Mouse (Mus musculus) frontal cortex, postnatal 10 days (tissue): ENCODE measurements around the gene Cyp27b1.
"Not testable (repeated sequence)": the region's sequence is repeated elsewhere in the genome, so short reads cannot be mapped to it uniquely, and the experiment has no call there.

ENCODE experiments used
- DNase-seq, 2 experiments: peaks; one replicate each; pipeline ENCODE4 v3.0.0; 2022; ENCODE audit warnings: low spot score in 2 of 2, mixed read lengths in 1 of 2

The Cyp27b1 gene

DNA sequence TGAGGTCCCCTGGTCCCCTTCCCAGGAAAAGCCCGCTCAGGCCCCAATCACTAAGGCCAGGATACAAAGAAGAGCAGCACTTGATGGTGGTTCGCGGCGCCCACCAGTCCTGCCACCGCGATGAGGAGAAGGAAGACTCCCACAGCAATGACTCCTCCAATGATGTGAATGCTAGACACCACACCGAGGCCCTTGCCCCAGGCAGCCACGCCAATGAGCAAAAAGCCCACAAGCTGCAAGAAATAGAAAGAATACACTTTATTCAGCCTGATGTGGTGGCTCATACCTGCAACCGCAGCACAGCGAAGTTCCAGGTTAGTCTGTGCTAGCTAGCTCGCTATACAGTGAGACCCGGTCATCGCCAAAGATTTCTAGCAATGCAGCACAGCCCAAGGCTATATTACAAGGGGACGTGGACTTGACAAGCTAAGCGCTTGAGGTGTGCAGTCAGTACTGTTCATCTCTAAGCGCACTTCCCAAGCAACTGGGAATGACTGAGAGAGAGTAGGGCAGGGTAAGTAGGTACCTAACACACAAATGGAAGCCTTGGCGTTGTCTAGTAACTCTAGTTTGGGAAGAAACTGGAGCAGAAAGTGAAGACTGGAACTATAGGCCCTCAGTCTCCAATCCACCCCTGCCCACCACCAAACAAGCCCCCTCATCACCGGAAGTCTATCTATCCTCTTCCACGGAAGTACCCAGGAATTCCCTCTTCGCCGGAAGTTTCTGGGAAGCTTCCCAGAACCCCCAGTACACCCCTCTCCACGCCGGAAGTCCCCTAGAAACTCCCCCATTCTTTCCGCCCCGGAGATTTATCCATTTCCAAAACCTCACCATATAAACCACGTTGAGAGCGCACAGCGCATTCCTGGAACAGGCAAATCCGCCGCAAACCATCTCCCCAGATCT, 21.5 kb downstream of the Cyp27b1 start:
- no peak for DNase-seq

DNA sequence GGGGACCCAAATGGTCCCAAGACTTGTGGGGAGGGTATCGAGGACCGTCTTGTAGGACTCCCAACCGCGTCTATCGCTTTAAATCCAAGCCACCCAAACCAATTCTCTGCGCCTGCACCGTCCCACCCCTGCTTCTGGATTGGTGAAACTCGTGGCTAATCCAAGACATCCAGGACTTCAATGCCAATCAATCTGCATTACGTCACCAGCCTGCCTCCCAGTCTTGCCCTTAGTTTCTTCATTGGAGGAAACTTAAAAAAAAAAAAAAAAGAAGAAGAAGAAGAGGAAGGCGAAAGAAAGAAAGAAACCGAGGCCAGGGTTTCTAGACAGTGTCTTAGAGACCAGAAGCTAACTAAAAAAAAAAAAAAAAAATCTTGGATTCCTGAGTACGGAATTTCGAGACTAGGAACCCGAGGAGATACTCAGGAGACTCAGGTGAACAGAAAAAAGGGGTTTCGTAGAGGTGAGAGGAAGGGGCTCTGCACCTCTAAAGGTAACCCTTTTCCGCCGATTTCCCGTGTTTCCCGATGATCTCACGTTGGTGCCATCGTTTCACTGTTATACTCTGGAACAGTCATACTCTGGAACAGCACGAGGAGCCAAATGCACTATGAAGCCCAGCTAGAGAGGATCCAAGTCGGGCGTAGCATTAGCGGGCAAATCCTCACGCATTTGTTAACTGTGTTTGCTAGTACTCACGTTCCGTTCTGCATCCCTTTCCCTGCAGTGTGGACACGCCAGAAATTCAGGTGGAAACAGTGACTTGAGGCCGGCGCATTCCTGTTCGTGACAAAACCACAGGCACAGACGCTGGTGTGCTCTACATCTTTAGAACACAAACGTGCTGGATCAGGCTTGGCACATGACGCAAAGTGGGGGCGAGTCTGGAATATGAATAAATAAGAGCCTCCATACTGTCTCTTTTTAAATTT, 22.4 kb downstream of the Cyp27b1 start, which contains the start of gene Tspan31:
Gene Tspan31, minus strand, starts transcription at position 75 of the 932 bp plus-strand sequence.
- peak; percentile 90 to 92 for DNase-seq

DNA sequence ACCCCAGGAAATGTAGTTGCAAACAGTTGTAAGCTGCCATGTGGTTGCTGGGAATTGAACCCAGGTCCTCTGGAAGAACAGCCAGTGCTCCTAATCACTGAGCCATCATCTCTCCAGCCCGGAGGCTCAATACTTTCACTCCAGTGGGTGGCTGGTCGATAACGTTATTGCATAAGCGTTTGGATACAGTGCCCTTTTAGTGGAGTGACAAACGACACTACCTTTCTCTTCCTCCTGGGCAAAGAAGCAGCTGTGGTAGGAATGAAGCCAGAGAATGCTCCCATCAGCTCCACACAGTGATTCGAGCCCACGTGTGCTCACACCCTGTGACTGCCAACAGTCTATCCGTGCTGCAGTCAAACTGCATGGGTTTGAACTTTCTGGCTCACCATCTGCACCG, 23.2 kb downstream of the Cyp27b1 start:
- DNase-seq: no peak

DNA sequence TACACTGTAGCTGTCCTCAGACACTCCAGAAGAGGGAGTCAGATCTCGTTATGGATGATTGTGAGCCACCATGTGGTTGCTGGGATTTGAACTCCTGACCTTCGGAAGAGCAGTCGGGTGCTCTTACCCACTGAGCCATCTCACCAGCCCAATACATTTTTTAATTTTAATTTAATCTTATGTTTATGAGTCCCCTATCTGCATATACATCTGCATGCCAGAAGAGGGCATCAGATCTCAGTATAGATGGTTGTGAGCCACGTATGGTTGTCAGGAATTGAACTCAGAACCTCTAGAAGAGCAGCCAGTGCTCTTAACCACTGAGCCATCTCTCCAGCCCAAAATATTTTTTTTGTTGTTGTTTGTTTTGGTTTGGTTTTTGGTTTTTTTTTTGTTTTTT, 24.2 kb downstream of the Cyp27b1 start:
- DNase-seq: not testable (repeated sequence)

DNA sequence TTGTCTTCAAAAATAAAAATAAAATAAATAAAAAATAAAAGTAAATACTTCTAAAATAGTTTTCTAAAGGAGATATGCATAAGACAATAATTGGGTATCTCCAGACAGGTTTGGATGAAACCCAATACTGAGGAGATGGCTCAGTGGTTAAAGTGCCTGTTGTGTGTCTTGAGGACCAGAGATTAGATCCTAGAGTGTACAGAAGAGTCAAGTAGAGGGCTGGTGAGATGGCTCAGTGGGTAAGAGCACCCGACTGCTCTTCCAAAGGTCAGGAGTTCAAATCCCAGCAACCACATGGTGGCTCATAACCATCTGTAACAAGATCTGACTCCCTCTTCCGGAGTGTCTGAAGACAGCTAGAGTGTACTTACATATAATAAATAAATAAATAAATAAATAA, 24.9 kb downstream of the Cyp27b1 start:
- not testable (repeated sequence) for DNase-seq

DNA sequence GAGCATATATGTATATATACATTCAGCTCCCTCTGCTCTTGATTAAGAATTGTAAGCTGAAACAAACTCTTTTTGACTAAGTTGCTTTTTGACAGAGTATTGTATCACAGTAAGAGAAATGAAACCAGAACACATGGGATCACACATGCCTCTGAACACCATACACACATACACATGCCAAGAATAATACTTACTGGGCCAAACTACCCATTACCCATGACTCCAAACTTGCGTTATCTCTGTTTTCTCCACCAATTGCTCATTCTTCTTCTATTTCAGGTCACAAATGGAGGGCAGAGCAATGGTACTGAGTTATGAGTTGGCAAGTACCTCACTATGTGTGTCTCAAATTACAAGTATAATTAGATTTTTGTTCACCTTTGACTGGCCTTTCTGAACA, 25.9 kb downstream of the Cyp27b1 start:
- DNase-seq: no peak

DNA sequence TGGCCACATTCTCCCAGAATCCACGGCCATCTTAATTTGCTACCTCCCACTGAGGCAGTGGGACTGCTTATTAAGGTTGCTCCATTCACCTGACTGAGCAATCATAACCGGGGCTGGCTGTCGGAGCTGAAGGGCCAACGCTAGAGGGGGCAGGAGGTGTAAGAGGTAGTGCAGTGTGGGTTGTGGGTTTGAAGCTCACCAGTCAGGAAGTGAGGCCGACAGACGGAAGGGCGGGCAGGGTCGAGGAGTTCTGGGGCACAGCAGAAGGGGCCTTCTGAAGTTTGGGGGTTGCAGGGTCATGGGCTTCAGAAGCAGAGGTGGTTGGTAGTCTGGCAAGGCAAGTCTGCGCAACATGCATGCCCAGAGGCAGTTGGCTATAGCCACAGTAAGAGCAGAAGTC, 27.0 kb downstream of the Cyp27b1 start, which contains the start of gene Agap2:
Gene Agap2, plus strand, starts transcription at position 205 of the 400 bp plus-strand sequence.
- no peak for DNase-seq

DNA sequence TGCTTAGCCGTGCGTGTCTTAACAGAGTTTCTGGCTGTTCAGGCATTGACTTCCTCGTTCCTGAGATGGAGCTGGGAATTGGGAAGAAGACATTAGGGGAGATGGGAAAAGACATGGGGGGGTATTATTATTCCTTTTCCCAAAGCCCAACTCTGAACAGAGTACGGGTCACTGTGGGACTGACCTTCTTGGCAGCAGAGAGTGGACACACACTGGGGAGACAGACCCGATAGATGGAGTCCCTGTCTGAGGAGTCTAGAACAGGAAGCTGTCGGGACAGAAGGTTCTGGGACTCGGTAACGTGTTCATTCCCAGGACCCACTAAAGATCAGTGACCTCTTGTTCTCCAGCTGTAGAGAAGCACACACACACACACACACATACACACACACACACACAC, 27.6 kb downstream of the Cyp27b1 start:
- DNase-seq: no peak

DNA sequence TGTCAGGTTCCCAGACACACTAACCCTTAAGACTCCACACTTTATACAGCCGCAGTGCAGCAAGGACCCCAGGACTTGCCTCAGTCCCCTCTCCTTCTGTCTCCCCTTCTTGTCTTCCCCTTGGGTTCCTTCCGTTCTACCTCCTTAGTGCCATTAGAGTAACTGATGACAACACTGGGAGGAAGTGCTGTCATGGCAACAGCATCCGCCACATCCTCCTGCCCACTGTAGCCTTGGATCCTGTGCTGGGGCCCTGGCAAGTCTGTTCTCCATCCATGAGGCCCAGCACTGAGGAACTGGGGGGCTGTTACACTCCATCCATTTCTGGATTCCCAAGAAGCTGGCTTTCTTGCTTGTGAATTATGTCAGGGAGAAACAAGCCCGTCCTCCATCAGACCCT, 28.0 kb downstream of the Cyp27b1 start:
- no peak for DNase-seq

DNA sequence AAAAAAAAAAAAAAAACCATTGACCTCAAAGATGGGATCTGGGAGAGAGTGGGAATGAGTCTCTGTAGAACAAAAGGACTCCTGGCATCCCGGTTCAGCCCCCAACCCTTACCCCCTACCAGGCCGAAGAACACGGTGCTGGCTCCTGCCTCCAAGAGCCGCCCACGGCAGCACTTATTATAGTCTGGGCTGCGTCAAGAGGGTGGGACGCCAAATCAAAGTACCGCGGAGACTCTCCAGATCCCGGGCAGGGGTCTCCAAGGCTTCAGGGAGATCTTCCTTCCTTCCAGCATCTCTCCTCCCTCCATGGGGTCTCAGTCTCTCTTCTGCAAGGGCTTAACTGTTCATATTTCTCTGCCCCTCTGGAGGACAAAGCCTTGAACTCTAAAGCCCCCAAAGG, 29.5 kb downstream of the Cyp27b1 start:
- DNase-seq: no peak

DNA sequence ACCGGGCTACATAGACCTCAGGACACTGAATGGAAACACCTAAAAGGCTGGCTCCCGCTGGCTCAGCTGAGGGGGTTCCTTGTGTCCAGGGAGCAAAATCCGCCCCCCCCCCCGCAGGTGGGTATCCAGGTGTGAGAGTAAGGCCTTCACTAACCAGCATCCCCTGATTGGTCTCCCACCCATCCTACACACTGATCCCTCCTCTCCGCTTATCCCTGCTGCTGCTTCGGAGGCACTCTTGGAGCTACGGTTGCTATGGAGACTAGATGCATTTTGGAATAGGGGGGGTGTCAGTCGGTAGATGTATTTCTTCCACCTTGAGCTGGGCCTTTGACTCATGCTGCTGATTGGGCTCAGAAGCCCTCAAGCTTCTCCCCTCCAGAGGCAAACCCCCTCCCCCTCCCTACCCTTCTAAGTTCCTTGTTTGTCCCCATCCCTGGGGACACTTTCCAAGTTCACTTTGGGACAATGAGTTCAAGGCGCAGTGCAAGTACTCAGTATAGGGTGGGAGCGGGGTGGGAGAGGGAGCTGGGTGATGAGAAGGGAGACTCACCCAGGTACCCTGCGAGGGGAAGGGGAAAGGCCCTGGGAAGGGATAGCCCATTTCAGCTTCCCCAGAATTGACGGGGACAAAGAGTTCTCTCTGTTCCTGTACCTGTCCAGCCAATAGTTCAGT, 30.1 kb downstream of the Cyp27b1 start:
- peak in 1 of 2 experiments; percentile 78 for DNase-seq

DNA sequence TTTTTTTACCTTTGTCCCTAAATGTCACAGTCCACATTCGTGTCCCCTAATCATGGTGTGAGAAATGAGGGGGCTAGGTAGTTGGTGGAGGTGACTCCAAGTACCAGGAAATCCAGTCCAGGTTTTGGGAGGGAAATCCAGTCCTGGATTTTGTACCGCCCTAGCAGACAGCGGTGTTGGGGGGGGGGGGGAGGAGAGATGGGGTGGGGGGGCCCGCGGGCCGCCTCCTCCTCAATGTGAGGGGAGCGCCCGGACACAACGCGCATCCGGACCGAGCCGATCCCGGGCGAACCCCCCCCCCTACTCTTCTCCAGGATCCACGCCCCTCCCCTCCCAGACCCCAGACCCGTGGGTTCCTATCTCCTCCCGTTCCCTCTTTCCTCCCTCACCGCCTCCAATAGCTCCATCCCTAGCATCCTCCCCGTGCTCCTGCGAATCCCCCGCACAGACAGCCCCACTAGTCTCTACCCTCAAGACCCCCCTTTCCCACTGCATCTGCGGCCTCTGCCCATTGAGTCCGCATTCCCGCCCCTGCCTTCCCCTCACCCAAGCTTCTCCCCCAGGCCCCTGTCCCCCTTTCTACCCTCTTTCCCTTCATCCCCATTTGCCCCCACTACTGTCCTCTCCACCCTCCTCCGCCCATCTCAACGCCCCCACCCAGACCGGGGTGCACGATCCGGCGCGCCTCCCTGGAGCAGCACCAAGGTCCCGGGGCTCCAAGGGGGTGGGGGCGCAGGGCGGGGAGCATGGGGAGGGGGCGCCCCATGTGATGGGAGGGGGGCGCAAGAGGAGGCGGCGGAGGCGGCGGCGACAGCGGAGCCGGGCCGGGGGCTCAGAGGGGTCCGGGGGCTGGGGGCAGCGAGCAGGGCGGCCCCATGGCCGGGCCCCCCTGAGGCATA, 30.9 kb downstream of the Cyp27b1 start:
- DNase-seq: peak in 1 of 2 experiments; percentile 61

DNA sequence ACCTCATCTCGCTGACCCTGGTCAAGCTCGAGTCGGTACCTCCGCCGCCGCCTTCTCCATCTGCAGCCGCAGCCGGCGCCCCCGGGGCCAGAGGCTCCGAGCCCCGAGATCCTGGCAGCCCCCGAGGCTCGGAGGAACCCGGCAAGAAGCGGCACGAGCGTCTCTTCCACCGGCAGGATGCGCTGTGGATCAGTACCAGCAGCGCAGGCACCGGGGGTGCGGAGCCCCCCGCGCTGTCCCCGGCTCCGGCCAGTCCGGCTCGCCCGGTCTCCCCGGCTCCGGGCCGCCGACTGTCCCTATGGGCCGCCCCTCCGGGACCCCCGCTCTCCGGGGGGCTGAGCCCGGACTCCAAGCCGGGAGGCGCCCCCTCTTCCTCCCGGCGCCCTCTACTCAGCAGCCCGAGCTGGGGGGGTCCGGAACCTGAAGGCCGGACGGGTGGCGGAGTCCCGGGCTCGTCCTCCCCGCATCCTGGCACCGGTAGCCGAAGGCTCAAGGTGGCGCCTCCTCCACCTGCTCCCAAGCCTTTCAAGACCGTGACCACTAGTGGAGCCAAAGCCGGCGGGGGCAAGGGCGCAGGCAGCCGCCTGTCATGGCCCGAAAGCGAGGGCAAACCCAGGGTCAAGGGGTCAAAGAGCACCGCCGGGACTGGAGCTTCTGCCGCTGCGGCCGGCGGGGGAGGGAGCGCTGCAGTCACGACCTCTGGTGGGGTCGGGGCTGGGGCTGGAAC, 31.8 kb downstream of the Cyp27b1 start:
- DNase-seq: peak in 1 of 2 experiments; percentile 59

DNA sequence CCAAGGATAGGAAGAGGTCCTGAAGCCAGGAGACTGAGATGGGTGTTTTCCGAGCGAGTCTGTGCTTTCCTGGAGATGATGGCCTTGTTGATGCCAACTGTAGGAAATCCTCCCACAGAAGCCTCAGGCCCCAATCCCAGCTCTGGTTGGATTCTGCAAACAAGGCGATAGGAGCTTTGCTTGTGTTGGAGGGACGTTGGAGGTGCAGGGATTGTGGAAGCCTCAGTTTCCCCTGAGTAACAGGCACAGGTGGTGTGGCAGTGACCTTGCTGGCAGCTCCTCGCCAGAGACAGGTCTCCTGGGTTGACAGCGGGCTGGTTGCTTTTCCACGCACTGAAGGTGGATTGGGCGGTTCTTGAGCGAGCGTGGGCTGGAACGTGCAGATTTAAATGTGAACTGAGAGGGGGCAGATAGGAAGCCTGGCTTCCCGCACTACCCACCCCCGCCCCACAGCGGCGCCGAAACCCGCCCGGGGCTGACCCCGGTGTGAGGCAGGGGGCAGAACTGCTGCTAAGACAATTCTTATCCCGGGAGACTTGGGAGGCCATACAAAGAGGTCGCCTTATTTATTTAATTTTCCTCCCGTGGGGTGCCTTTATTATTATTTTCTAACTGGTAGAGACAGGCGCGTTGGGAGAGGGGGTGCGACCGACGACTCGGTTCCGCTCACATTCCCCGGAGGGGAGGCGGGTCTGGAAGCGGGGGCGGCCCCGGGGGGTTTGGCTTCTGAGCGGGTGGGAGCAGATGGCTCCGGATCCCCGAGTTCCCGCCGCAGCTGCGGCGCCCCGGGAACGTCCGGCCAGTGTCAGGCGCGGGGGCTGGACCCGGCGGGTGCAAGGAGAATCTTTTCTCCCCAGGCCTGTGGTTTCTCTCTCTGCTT, 33.1 kb downstream of the Cyp27b1 start:
- DNase-seq: no peak

DNA sequence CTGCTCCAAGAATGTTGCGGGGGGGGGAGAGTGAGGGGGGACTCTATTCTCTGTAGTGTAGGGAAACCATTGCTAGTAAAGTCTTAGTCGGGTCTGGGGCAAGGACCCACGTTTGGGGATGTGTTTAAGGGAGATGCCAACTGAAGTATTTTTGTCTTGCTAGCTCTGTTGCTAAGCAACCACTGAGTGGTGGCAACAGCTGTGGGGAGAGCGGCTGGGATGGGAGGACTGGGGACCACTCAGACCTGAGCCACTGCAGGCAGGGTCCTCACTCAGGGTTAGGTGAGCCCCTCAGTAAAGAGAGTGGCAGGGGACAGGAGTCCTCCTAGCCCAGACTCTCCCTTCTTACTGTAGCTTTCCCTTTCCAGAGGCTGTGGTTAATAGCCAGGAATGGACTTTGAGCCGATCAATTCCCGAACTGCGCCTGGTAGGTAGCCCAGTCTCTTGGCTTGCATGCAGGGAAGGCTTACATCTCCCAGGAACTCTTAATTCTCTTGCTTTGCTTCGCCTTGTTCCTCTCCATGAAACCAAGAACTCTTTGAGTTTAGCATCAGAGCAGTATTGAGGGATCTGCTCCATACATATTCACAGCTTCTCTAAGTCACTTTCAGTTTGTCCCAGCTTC, 34.1 kb downstream of the Cyp27b1 start:
- DNase-seq: no peak

DNA sequence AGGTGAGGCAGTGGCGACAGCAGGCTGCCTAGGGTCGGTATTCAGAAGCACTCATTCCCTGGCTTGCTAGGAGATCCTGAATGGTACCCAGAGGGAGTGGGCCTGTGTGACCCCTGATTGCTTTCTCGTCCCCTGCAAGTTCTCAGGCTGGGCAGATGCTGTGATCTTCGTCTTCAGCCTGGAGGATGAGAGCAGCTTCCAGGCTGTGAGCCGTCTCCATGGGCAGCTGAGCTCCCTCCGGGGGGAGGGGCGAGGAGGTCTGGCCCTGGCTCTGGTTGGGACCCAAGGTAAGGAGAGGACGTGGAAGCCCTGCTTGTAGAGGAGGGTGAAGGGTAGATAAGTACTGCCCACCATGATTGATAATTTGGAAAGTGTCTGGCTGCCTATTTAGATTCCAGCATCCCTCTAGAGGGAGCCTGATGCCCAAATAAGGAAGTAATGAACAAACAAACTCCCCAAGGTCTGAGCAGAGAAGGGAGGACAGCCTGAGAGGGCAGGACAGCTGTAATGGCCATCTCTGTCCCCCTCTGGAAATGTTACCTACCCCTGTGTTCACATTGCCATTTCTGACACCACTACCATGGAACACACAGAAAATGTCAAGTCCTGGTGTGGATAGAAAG, 35.4 kb downstream of the Cyp27b1 start:
- no peak for DNase-seq

DNA sequence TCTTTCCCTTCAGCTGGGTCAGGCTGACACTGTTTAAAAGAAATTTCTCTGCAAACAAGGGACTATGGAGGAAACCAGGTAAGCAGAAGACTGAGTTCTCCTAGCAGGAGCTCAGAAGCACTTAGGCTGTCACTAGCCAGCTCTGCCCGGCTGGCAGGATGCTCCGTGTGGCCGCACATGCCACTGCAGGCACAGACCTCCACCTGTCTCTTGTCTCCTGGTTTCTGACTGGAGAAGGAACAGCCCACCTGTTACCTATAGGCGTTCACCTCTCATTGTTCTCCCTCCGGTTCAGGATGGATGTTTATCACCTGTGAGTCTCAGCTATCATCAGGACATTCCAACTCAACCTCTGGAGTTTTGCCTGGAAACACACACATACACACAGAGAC, 35.9 kb downstream of the Cyp27b1 start:
- no peak for DNase-seq

DNA sequence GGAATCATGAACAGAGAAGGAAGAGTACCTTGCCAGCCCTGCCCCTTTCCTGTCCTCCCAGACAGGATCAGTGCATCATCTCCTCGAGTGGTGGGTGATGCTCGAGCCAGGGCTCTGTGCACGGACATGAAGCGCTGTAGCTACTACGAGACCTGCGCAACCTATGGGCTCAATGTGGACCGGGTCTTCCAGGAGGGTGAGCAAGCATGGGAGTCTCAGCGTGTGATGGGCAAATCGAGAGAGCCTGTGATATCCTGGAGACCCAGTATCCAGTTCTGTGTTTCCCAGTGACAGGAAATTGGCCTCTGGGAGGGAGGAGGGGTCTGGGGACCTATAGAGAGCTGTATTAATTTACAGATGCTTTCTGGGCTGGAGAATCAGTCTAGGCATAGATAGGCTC, 37.0 kb downstream of the Cyp27b1 start:
- no peak for DNase-seq
